Mouse (Mus musculus) intestine, postnatal 0 days (tissue): ENCODE results near the gene Spata48. TPM values are rescaled to one million over a fixed set of nuclear protein-coding genes. Genes with fewer than 3 reads are reported as not detected.

Source experiments
- ATAC-seq: fragments of 200-750 bp; cut with Nextera tagmentation; 2 replicates; pipeline ENCODE4 v1.8.0; 2017; ENCODE audit warnings: mild to moderate bottlenecking, moderate TSS enrichment, moderate library complexity
- H3K27ac ChIP-seq: fragments of 300-500 bp; sonication (generic); 2 replicates; pipeline ENCODE4 v1.5.1; 2014; ENCODE audit warnings: mild to moderate bottlenecking, low read depth, low read length, moderate library complexity
- H3K27me3 ChIP-seq: fragments of 300-500 bp; sonication (generic); replicated peaks from 2 replicates; pipeline ENCODE4 v1.6.1; 2014; ENCODE audit warnings: low read length, mixed read lengths; ENCODE audit not compliant: control insufficient read depth, insufficient read depth
- H3K36me3 ChIP-seq: fragments of 300-500 bp; sonication (generic); 2 replicates; pipeline ENCODE4 v1.6.1; 2014; ENCODE audit warnings: mild to moderate bottlenecking, moderate library complexity; ENCODE audit not compliant: control insufficient read depth, insufficient read depth
- H3K4me1 ChIP-seq: fragments of 300-500 bp; sonication (generic); replicated peaks from 2 replicates; pipeline ENCODE4 v1.6.1; 2014; ENCODE audit warnings: antibody characterized with exemption, low read length, mixed read lengths; ENCODE audit not compliant: control insufficient read depth, insufficient read depth
- H3K4me2 ChIP-seq: fragments of 300-500 bp; sonication (generic); replicated peaks from 2 replicates; pipeline ENCODE4 v1.6.1; 2014; ENCODE audit warnings: low read depth, mild to moderate bottlenecking, moderate library complexity
- H3K4me3 ChIP-seq: fragments of 300-500 bp; sonication (generic); 2 replicates; pipeline ENCODE4 v1.5.1; 2014; ENCODE audit warnings: low read depth, low read length
- H3K9ac ChIP-seq: fragments of 300-500 bp; sonication (generic); 2 replicates; pipeline ENCODE4 v1.6.1; 2014; ENCODE audit warnings: mild to moderate bottlenecking, low read depth, low read length
- H3K9me3 ChIP-seq: fragments of 300-500 bp; sonication (generic); 2 replicates; pipeline ENCODE4 v1.6.1; 2016; ENCODE audit warnings: mixed run types; ENCODE audit not compliant: control insufficient read depth
- CTCF ChIP-seq: sonication (generic); IDR thresholded peaks from 2 replicates; pipeline ENCODE4 v1.5.1; 2016; ENCODE audit warnings: low read depth, mild to moderate bottlenecking, control low read depth, antibody characterized with exemption, moderate library complexity
- WGBS: fragments of 180-500 bp; shearing (Covaris S2); extraction: QIAGEN DNeasy Blood & Tissue Kit; methylation state at CpG from one replicate; pipeline ENCODE4 v1.1.7; 2014; 5-methylcytosine and 5-hydroxymethylcytosine counted together
- polyA plus RNA-seq: library from polyadenylated mRNA; unstranded; fragments of >200 nt; fragmentation: Nextera tagmentation; extraction: Ambion mirVana; gene quantifications from 2 replicates; pipeline ENCODE4 v1.2.1, GENCODE M21; 2015

Gene Spata48
- polyA plus RNA-seq, 1 experiment from 2014 or later: 1.3 TPM

- Histone ChIP-seq H3K9me3 (no peaks in the 10 kb centered on the region), H3K27me3 (no peaks in the 10 kb centered on the region), H3K9ac (no peak overlapping the region), H3K36me3 (no peaks in the 10 kb centered on the region), H3K4me1 (no peaks in the 10 kb centered on the region), H3K4me2 (no peak overlapping the region), H3K4me3 (no peak overlapping the region), H3K27ac (no peak overlapping the region)
- ATAC-seq: no peak
- WGBS: 40% methylated on average over 8 of the region's 8 CpGs
- TF ChIP-seq CTCF: no peak
Measured at GRCm38 (mm10) chr11:11484378-11484777, 22.5 kb downstream of the Spata48 start.

- ATAC-seq: no peak
- Histone ChIP-seq H3K36me3 (no peaks in the 10 kb centered on the region), H3K9ac (no peak overlapping the region), H3K9me3 (no peaks in the 10 kb centered on the region), H3K27ac (no peak overlapping the region), H3K4me1 (no peaks in the 10 kb centered on the region), H3K27me3 (no peaks in the 10 kb centered on the region), H3K4me2 (no peak overlapping the region), H3K4me3 (no peak overlapping the region)
- no peak for TF ChIP-seq CTCF
- WGBS: 61% methylated on average over 5 of the region's 5 CpGs
Measured at GRCm38 (mm10) chr11:11492044-11492443, 30.1 kb downstream of the Spata48 start.

DNA sequence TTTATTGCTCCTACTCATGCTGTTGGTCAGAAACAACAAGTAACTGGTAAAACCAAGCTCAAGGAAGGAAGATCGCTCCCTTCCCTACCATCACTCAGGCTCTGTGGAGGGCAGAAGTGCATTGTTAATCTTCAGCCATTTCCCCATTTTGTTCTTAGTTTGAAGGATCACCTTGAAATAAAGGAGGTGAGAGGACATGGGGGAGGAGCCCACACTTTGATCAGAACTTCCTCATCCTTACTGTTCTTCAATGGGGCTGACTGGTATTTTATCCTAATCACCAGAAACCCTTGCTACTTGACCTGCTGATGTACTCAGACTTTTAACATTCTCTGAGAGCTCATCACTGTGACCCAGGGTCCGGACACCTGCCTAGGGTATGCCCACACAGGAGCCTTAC, 33.8 kb downstream of the Spata48 start:
- Histone ChIP-seq H3K9me3 (no peaks in the 10 kb centered on the region), H3K4me3 (no peak overlapping the region), H3K27ac (no peak overlapping the region), H3K4me1 (no peaks in the 10 kb centered on the region), H3K36me3 (no peaks in the 10 kb centered on the region), H3K27me3 (no peaks in the 10 kb centered on the region), H3K9ac (no peak overlapping the region), H3K4me2 (no peak overlapping the region)
- no peak for TF ChIP-seq CTCF
- no peak for ATAC-seq
- 94% methylated on average over 2 of the region's 2 CpGs for WGBS

- 24% methylated on average over 10 of the region's 10 CpGs for whole genome bisulfite sequencing
- Histone ChIP-seq H3K9ac (no peak overlapping the region), H3K4me1 (no peaks in the 10 kb centered on the region), H3K9me3 (no peaks in the 10 kb centered on the region), H3K4me3 (no peak overlapping the region), H3K27ac (no peak overlapping the region), H3K4me2 (no peak overlapping the region), H3K36me3 (no peaks in the 10 kb centered on the region), H3K27me3 (no peaks in the 10 kb centered on the region)
- TF ChIP-seq CTCF: peak; percentile 64
- ATAC-seq: no peak
Measured at GRCm38 (mm10) chr11:11499944-11500343, 38.0 kb downstream of the Spata48 start.

DNA sequence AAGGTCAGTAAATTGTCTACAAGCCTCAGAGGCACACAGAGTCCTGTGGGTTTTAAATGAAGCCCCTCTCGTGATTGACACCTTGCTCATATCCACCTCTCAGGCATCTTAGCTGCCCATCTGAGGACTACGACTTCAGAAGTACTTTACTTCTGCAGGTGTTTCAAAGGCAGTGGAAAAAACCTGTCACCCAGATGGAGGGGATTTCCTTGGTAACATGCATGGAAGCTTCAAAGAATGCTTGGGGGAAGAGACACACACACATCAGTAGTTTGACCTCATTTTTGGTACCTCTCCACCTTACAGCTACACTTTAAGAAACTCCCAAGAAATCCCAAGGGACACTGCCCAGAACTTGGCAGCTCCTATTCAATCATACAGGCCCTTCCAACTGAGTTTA, 44.3 kb downstream of the Spata48 start:
- no peak for ATAC-seq

DNA sequence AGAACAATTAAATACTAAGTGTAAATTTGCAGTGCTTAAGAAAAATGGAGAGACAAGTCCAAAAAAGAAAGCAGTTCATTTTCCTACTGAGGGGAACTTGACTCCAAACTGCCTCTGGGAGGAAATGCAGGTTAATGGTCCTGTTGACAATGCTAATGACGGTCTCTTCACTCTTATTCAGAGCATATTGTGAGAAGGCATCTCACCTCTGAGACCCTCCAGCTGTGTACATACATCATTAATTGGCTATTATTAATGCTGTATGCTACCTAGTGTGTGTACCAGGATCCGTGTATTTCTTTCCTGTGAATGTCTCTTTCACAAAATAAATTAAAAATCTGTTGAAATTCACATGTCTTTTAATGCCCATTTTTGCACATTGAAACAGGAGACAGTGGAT, 47.5 kb downstream of the Spata48 start:
- Histone ChIP-seq H3K27me3 (no peaks in the 10 kb centered on the region), H3K9me3 (no peaks in the 10 kb centered on the region), H3K9ac (no peak overlapping the region), H3K36me3 (no peaks in the 10 kb centered on the region), H3K4me1 (no peaks in the 10 kb centered on the region), H3K4me3 (no peak overlapping the region), H3K27ac (no peak overlapping the region), H3K4me2 (no peak overlapping the region)
- 51% methylated on average over 2 of the region's 2 CpGs for WGBS
- no peak for ATAC-seq
- no peak for TF ChIP-seq CTCF

More for the DNA sequence above, 44.3 kb downstream of the Spata48 start:
- H3K27ac ChIP-seq: no peak overlapping the region
- H3K9ac ChIP-seq: no peak overlapping the region
- H3K4me3 ChIP-seq: no peak overlapping the region
- no peak for TF ChIP-seq CTCF
- WGBS: 78% methylated on average over 2 of the region's 2 CpGs
- no peaks in the 10 kb centered on the region for H3K36me3 ChIP-seq
- H3K4me1 ChIP-seq: no peaks in the 10 kb centered on the region
- H3K9me3 ChIP-seq: no peaks in the 10 kb centered on the region
- H3K4me2 ChIP-seq: no peak overlapping the region
- H3K27me3 ChIP-seq: no peaks in the 10 kb centered on the region

- Histone ChIP-seq H3K27me3 (no peaks in the 10 kb centered on the region), H3K4me3 (no peak overlapping the region), H3K36me3 (no peaks in the 10 kb centered on the region), H3K9me3 (no peaks in the 10 kb centered on the region), H3K4me1 (no peaks in the 10 kb centered on the region), H3K27ac (no peak overlapping the region), H3K4me2 (no peak overlapping the region), H3K9ac (no peak overlapping the region)
- TF ChIP-seq CTCF: no peak
- WGBS: 43% methylated on average over 2 of the region's 2 CpGs
- ATAC-seq: no peak
Measured at GRCm38 (mm10) chr11:11512056-11512455, 50.2 kb downstream of the Spata48 start.
